Mouse (Mus musculus): Measurements from ENCODE around the gene Krt222. TPM values are rescaled to one million over a fixed set of nuclear protein-coding genes. Genes with fewer than 3 reads are reported as not detected.

Krt222 gene
- polyA plus RNA-seq, 2 experiments, result 0.01 to 0.13 TPM

DNA sequence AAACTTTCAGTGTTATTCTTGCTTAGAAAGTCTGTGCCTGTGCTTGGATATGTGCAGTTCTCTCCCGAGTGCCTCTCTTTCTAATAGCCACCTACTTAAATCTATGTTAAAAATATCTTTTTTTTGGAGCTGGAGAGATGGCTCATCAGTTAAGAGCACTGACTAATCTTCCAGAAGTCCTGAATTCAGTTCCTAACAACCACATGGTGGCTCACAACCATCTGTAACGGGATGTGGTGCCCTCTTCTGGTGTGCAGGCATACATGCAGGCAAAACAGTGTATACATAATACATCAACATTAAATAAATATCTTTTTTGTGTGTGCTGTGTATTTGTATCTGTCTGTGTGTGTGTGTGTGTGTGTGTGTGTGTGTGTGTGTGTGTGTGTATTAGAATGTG is 10.0 kb upstream of the Krt222 start:
- Histone ChIP-seq H3K27me3 (ENCODE audit: control insufficient read depth, insufficient read depth, low read length) (no peaks in the 10 kb centered on the region), H3K36me3 (replicated peaks; ENCODE audit: control insufficient read depth, insufficient read depth, low read depth) (no peaks in the 10 kb centered on the region), H3K4me2 (ENCODE audit: low read depth) (no peak overlapping the region), H3K4me3 (ENCODE audit: insufficient read depth in 1 of 2, low read depth in 2 of 2, low read length in 2 of 2) (no peak overlapping the region), H3K27ac (no peak overlapping the region), H3K9me3 (ENCODE audit: control insufficient read depth, low read length) (no peaks in the 10 kb centered on the region), H3K9ac (replicated peaks) (no peak overlapping the region), H3K4me1 (replicated peaks; ENCODE audit: control insufficient read depth in 2 of 2, insufficient read depth in 2 of 2, low read length in 1 of 2) (no peaks in the 10 kb centered on the region)
- 40% methylated on average over 2 of the region's 2 CpGs for WGBS (ENCODE audit: insufficient replicate concordance)
- TF ChIP-seq EP300 (IDR thresholded peaks at IDR 0.05; ENCODE audit: low read depth), result no peak
- peak; percentile 27; the same call in 1 of the 2 replicates for TF ChIP-seq CTCF (IDR thresholded peaks at IDR 0.05; ENCODE audit: low read depth)
- ATAC-seq (ENCODE audit: insufficient read depth) (no peak), DNase-seq (ENCODE audit: low read depth in 3 of 3, low spot score in 3 of 3) (no peak)

DNA sequence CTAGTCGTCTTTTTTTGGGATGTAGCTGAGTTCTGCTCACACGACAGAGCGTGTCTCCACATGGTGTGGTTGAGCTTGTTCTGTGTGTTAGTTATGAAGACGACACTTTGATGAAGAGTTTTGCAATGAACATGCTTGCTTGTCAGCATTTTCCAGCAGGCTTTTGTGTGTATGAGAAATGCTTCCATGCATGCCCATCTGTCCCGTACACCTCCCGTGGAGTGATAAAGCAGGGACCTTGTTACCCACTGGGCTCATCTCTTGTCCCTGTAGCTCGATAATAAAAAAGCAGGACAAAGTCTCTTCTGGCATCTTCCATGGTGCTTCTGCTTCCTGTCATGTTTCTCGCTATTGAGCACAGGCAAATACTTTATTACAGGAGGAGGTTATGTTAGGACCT is 8.8 kb upstream of the Krt222 start:
- Histone ChIP-seq H3K27me3 (ENCODE audit: control insufficient read depth, insufficient read depth, low read length) (no peaks in the 10 kb centered on the region), H3K9me3 (ENCODE audit: control insufficient read depth, low read length) (no peaks in the 10 kb centered on the region), H3K4me3 (ENCODE audit: insufficient read depth in 1 of 2, low read depth in 2 of 2, low read length in 2 of 2) (no peak overlapping the region), H3K4me2 (ENCODE audit: low read depth) (no peak overlapping the region), H3K36me3 (replicated peaks; ENCODE audit: control insufficient read depth, insufficient read depth, low read depth) (no peaks in the 10 kb centered on the region), H3K4me1 (replicated peaks; ENCODE audit: control insufficient read depth in 2 of 2, insufficient read depth in 2 of 2, low read length in 1 of 2) (no peaks in the 10 kb centered on the region), H3K27ac (no peak overlapping the region), H3K9ac (replicated peaks) (no peak overlapping the region)
- no peak for TF ChIP-seq EP300 (IDR thresholded peaks at IDR 0.05; ENCODE audit: low read depth)
- no peak for TF ChIP-seq CTCF (IDR thresholded peaks at IDR 0.05; ENCODE audit: low read depth)
- DNase-seq (ENCODE audit: low read depth in 3 of 3, low spot score in 3 of 3) (no peak), ATAC-seq (ENCODE audit: insufficient read depth) (no peak)
- 61% methylated on average over 8 of the region's 8 CpGs for whole genome bisulfite sequencing (ENCODE audit: insufficient replicate concordance)

GRCm38 (mm10) chr11:99250666-99251065 is 6.8 kb upstream of the Krt222 start:
- no peaks in the 10 kb centered on the region for H3K4me1 ChIP-seq (replicated peaks; ENCODE audit: control insufficient read depth in 2 of 2, insufficient read depth in 2 of 2, low read length in 1 of 2)
- no peak overlapping the region for H3K4me3 ChIP-seq (ENCODE audit: insufficient read depth in 1 of 2, low read depth in 2 of 2, low read length in 2 of 2)
- no peak overlapping the region for H3K4me2 ChIP-seq (ENCODE audit: low read depth)
- no peak for ATAC-seq (ENCODE audit: insufficient read depth)
- H3K27me3 ChIP-seq (ENCODE audit: control insufficient read depth, insufficient read depth, low read length), result no peaks in the 10 kb centered on the region
- no peaks in the 10 kb centered on the region for H3K36me3 ChIP-seq (replicated peaks; ENCODE audit: control insufficient read depth, insufficient read depth, low read depth)
- no peak overlapping the region for H3K27ac ChIP-seq
- no peak overlapping the region for H3K9ac ChIP-seq (replicated peaks)
- H3K9me3 ChIP-seq (ENCODE audit: control insufficient read depth, low read length), result no peaks in the 10 kb centered on the region
- DNase-seq (ENCODE audit: low read depth in 3 of 3, low spot score in 3 of 3), result no peak
- 54% methylated on average over 3 of the region's 3 CpGs for WGBS (ENCODE audit: insufficient replicate concordance)
- TF ChIP-seq CTCF (IDR thresholded peaks at IDR 0.05; ENCODE audit: low read depth) (no peak), EP300 (IDR thresholded peaks at IDR 0.05; ENCODE audit: low read depth) (no peak)

- no peaks in the 10 kb centered on the region for H3K27me3 ChIP-seq (ENCODE audit: control insufficient read depth, insufficient read depth, low read length)
- no peak overlapping the region for H3K4me3 ChIP-seq (ENCODE audit: insufficient read depth in 1 of 2, low read depth in 2 of 2, low read length in 2 of 2)
- ATAC-seq (ENCODE audit: insufficient read depth) (no peak), DNase-seq (ENCODE audit: low read depth in 3 of 3, low spot score in 3 of 3) (no peak)
- H3K9ac ChIP-seq (replicated peaks), result no peak overlapping the region
- no peak overlapping the region for H3K27ac ChIP-seq
- TF ChIP-seq EP300 (IDR thresholded peaks at IDR 0.05; ENCODE audit: low read depth) (no peak), CTCF (IDR thresholded peaks at IDR 0.05; ENCODE audit: low read depth) (no peak)
- H3K4me2 ChIP-seq (ENCODE audit: low read depth), result no peak overlapping the region
- H3K4me1 ChIP-seq (replicated peaks; ENCODE audit: control insufficient read depth in 2 of 2, insufficient read depth in 2 of 2, low read length in 1 of 2), result no peaks in the 10 kb centered on the region
- WGBS (ENCODE audit: insufficient replicate concordance), result 36% methylated on average over 5 of the region's 5 CpGs
- H3K36me3 ChIP-seq (replicated peaks; ENCODE audit: control insufficient read depth, insufficient read depth, low read depth), result no peaks in the 10 kb centered on the region
- H3K9me3 ChIP-seq (ENCODE audit: control insufficient read depth, low read length), result no peaks in the 10 kb centered on the region
Measured at GRCm38 (mm10) chr11:99250241-99250640, 6.4 kb upstream of the Krt222 start.

GRCm38 (mm10) chr11:99249115-99249514 is 5.2 kb upstream of the Krt222 start:
- WGBS (ENCODE audit: insufficient replicate concordance), result 46% methylated on average over 4 of the region's 4 CpGs
- no peak for ATAC-seq (ENCODE audit: insufficient read depth)

More at GRCm38 (mm10) chr11:99249115-99249514, 5.2 kb upstream of the Krt222 start:
- H3K9me3 ChIP-seq (ENCODE audit: control insufficient read depth, low read length), result no peaks in the 10 kb centered on the region
- no peak for DNase-seq (ENCODE audit: low read depth in 3 of 3, low spot score in 3 of 3)
- no peak overlapping the region for H3K9ac ChIP-seq (replicated peaks)
- H3K4me1 ChIP-seq (replicated peaks; ENCODE audit: control insufficient read depth in 2 of 2, insufficient read depth in 2 of 2, low read length in 1 of 2), result no peaks in the 10 kb centered on the region
- TF ChIP-seq EP300 (IDR thresholded peaks at IDR 0.05; ENCODE audit: low read depth), result no peak
- TF ChIP-seq CTCF (IDR thresholded peaks at IDR 0.05; ENCODE audit: low read depth), result peak; percentile 69
- no peak overlapping the region for H3K4me3 ChIP-seq (ENCODE audit: insufficient read depth in 1 of 2, low read depth in 2 of 2, low read length in 2 of 2)
- no peak overlapping the region for H3K27ac ChIP-seq
- no peaks in the 10 kb centered on the region for H3K36me3 ChIP-seq (replicated peaks; ENCODE audit: control insufficient read depth, insufficient read depth, low read depth)
- no peak overlapping the region for H3K4me2 ChIP-seq (ENCODE audit: low read depth)
- no peaks in the 10 kb centered on the region for H3K27me3 ChIP-seq (ENCODE audit: control insufficient read depth, insufficient read depth, low read length)
